Mouse (Mus musculus) liver, adult 2 months (tissue): ENCODE measurements around the gene Rap1a. TPM values are rescaled to one million over a fixed set of nuclear protein-coding genes. Genes with fewer than 3 reads are reported as not detected.
A peak's percentile ranks its signal among the peaks of the same experiment; 100 is the strongest.

Source experiments
- DNase-seq: peaks from one replicate; pipeline ENCODE4 v3.0.0-alpha.2; 2011; ENCODE audit warnings: low read depth, low spot score; ENCODE audit errors: extremely low read depth
- H3K27ac ChIP-seq: fragments of 200-500 bp; replicated peaks from 2 replicates; pipeline ENCODE4 v1.5.1; 2012; ENCODE audit warnings: low read depth, mild to moderate bottlenecking, control low read depth, inconsistent platforms, low read length; ENCODE audit not compliant: insufficient read depth
- H3K27me3 ChIP-seq: fragments of 200-500 bp; 2 replicates; pipeline ENCODE4 v1.6.1; 2012; ENCODE audit warnings: mild to moderate bottlenecking, moderate library complexity, low read length, inconsistent platforms; ENCODE audit not compliant: control insufficient read depth, insufficient read depth
- H3K36me3 ChIP-seq: fragments of 200-500 bp; 2 replicates; pipeline ENCODE4 v1.6.1; 2012; ENCODE audit warnings: low read length, inconsistent platforms; ENCODE audit not compliant: control insufficient read depth, insufficient read depth
- H3K4me1 ChIP-seq: fragments of 200-500 bp; 2 replicates; pipeline ENCODE4 v1.6.1; 2011; ENCODE audit warnings: low read length; ENCODE audit not compliant: control insufficient read depth, insufficient read depth
- H3K4me3 ChIP-seq: fragments of 200-500 bp; 2 replicates; pipeline ENCODE4 v1.5.1; 2011; ENCODE audit warnings: low read depth, mild to moderate bottlenecking, control low read depth, low read length, moderate library complexity; ENCODE audit not compliant: insufficient read depth
- H3K79me2 ChIP-seq: fragments of 200-500 bp; 2 replicates; pipeline ENCODE4 v1.6.1; 2012; ENCODE audit warnings: inconsistent platforms, mild to moderate bottlenecking, low read length, moderate library complexity; ENCODE audit not compliant: control insufficient read depth, insufficient read depth
- H3K9ac ChIP-seq: fragments of 200-500 bp; 2 replicates; pipeline ENCODE4 v1.6.1; 2012; ENCODE audit warnings: low read depth, mild to moderate bottlenecking, control low read depth, inconsistent platforms, low read length
- CTCF ChIP-seq: fragments of 200-500 bp; IDR thresholded peaks from 2 replicates; pipeline ENCODE4 v1.5.1; 2011; ENCODE audit warnings: low read depth, low read length, control low read depth
- POLR2A ChIP-seq: fragments of 200-500 bp; IDR thresholded peaks from 2 replicates; pipeline ENCODE4 v1.6.1; 2011; ENCODE audit warnings: low read length, control low read depth; ENCODE audit not compliant: insufficient read depth; ENCODE audit errors: extremely low read depth
- WGBS: fragments of 180-500 bp; shearing (Covaris S2); methylation state at CpG from one replicate; pipeline ENCODE4 v1.1.7; 2018; 5-methylcytosine and 5-hydroxymethylcytosine counted together
- polyA plus RNA-seq: library from polyadenylated mRNA; depleted of rRNA; stranded (reverse); fragments of >200 nt; gene quantifications from 2 replicates; pipeline ENCODE4 v1.2.3, GENCODE M21; 2012
- total RNA-seq: library from RNA; depleted of rRNA; stranded (reverse); fragments of >200 nt; gene quantifications from 2 replicates; pipeline ENCODE4 v1.2.3, GENCODE M21; 2014

Gene Rap1a
- total and polyA plus RNA-seq, 2 experiments, result 8.7 to 65.2 TPM

DNA sequence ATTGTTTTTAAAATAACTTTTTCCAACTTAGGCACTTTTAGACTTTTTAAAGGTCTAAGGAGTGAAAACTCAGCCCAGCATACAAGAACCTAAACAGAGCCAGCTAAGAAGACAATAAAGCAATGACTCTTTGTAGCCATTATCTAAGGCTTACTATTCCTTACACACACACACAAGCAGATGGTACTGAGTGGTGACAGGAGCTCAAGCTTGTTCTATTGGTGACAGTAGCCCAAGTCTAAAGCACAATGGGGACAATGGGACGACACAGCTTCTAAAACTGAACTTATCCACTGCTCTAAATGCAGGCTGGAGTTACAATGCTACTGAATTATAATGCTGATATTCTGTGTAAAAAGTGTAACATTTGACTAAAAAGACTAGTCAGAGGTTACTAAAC, 17.3 kb downstream of the Rap1a start:
- 61% methylated on average over 1 of the region's 1 CpGs for WGBS
- Histone ChIP-seq H3K36me3 (no peaks in the 10 kb centered on the region), H3K4me1 (peaks cover 5% of the 10 kb centered on the region; the same call in 1 of the 2 replicates), H3K4me3 (no peak overlapping the region), H3K9ac (no peak overlapping the region), H3K27ac (no peak overlapping the region), H3K79me2 (peaks cover 24% of the 10 kb centered on the region; the same call in 1 of the 2 replicates), H3K27me3 (no peaks in the 10 kb centered on the region)
- TF ChIP-seq POLR2A, result no peak
- TF ChIP-seq CTCF, result no peak
- no peak for DNase-seq

DNA sequence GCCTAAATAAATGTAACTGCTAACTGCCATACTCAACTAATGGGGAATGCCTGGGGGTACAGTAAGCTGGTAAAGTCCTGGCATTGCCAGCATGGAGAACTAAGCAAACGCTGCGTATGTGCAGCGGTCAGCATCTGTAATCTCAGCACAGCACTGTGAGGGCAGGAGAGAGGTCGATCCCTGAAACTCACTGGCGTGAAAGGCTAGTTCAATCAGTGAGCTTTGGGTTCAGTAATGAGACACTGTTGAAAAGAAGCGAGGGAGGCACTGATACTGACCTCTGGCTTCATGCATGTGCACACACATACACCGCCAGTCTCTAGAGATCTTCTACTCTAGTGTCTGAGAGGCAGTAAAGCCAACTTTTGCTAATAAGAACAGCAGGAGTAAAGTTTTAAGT, 18.7 kb downstream of the Rap1a start:
- TF ChIP-seq CTCF (peak; percentile 13; the same call in 1 of the 2 replicates), POLR2A (no peak)
- WGBS, result 11% methylated on average over 7 of the region's 7 CpGs
- no peak overlapping the region for H3K4me3 ChIP-seq
- H3K36me3 ChIP-seq, result no peaks in the 10 kb centered on the region
- no peaks in the 10 kb centered on the region for H3K27me3 ChIP-seq
- peaks cover 8% of the 10 kb centered on the region; the same call in 1 of the 2 replicates for H3K4me1 ChIP-seq
- no peak overlapping the region for H3K9ac ChIP-seq
- H3K79me2 ChIP-seq, result peaks cover 21% of the 10 kb centered on the region; the same call in 1 of the 2 replicates
- no peak overlapping the region for H3K27ac ChIP-seq
- DNase-seq, result peak; percentile 80

- Histone ChIP-seq H3K79me2 (peaks cover 14% of the 10 kb centered on the region; the same call in 1 of the 2 replicates), H3K36me3 (no peaks in the 10 kb centered on the region), H3K27me3 (no peaks in the 10 kb centered on the region), H3K4me1 (peaks cover 3% of the 10 kb centered on the region; the same call in 1 of the 2 replicates), H3K4me3 (no peak overlapping the region), H3K27ac (no peak overlapping the region), H3K9ac (no peak overlapping the region)
- TF ChIP-seq CTCF (no peak), POLR2A (no peak)
- 84% methylated on average over 3 of the region's 3 CpGs for WGBS
- DNase-seq, result peak; percentile 52
Measured at GRCm38 (mm10) chr3:105777997-105778396, 23.1 kb downstream of the Rap1a start.

DNA sequence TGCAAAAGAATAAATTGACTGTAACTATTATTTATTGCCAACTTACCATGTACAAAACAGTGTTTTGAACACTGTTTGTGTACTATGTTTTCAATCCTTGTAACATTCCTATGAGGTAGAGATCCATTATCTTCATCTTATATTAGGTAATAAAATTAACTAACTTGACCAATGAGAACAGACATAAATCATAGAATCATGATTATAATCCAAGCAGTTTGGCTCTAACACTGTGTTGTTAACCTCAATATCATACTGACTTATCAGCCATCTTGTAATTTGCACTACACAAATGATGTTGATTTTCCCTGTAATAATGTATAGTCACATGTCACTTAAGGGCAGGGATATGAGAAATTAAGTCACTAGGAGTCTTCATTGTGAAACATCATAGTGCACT, 26.6 kb downstream of the Rap1a start:
- Histone ChIP-seq H3K4me1 (peaks cover 3% of the 10 kb centered on the region; the same call in 1 of the 2 replicates), H3K4me3 (no peak overlapping the region), H3K36me3 (no peaks in the 10 kb centered on the region), H3K79me2 (peaks cover 20% of the 10 kb centered on the region; the same call in 1 of the 2 replicates), H3K9ac (no peak overlapping the region), H3K27me3 (no peaks in the 10 kb centered on the region), H3K27ac (no peak overlapping the region)
- DNase-seq, result no peak
- TF ChIP-seq POLR2A (no peak), CTCF (no peak)

GRCm38 (mm10) chr3:105771534-105771933, 29.6 kb downstream of the Rap1a start:
- Histone ChIP-seq H3K4me1 (no peaks in the 10 kb centered on the region; the same call in 1 of the 2 replicates), H3K27me3 (no peaks in the 10 kb centered on the region), H3K27ac (no peak overlapping the region), H3K9ac (no peak overlapping the region), H3K4me3 (no peak overlapping the region), H3K36me3 (no peaks in the 10 kb centered on the region), H3K79me2 (peaks cover 24% of the 10 kb centered on the region; the same call in 1 of the 2 replicates)
- DNase-seq, result peak; percentile 44
- TF ChIP-seq POLR2A (no peak), CTCF (peak; percentile 44; the same call in 1 of the 2 replicates)

GRCm38 (mm10) chr3:105770836-105771235, 30.3 kb downstream of the Rap1a start:
- 67% methylated on average over 1 of the region's 1 CpGs for WGBS
- H3K36me3 ChIP-seq, result no peaks in the 10 kb centered on the region
- no peak overlapping the region for H3K27ac ChIP-seq

More at GRCm38 (mm10) chr3:105770836-105771235, 30.3 kb downstream of the Rap1a start:
- TF ChIP-seq CTCF (no peak), POLR2A (no peak)
- DNase-seq, result no peak
- no peaks in the 10 kb centered on the region for H3K27me3 ChIP-seq
- H3K9ac ChIP-seq, result no peak overlapping the region
- H3K4me1 ChIP-seq, result no peaks in the 10 kb centered on the region; the same call in 1 of the 2 replicates
- H3K79me2 ChIP-seq, result peaks cover 24% of the 10 kb centered on the region; the same call in 1 of the 2 replicates
- H3K4me3 ChIP-seq, result no peak overlapping the region
